15 mouse cellular contexts compared by ENCODE assay signal in the genomic region with DNA sequence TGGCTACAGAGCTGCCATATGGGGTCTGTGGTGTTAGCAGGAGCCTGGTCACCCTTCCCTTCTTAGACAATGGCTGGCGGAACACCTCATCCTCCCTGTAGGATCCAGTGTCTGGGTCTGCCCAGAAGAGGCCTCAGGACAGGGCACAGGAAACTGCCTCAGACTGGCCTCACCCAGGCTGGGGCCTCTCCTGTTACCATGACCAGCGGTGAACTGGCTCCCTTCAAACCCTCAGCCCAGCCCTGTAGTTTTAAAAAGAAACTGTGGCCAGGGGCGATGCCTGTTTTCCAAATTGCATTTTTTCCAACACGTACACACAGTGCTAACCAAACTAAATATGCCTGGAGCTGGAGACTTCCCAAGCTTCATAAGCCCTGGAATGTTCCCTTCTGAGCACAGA. TPM values are rescaled to one million over a fixed set of nuclear protein-coding genes. Genes with fewer than 3 reads are reported as not detected.
A peak's percentile ranks its signal among the peaks of the same experiment; 100 is the strongest.
DNase-seq lines count a peak whose midpoint lies in the region; ATAC-seq and TF ChIP-seq lines count a peak whose summit lies in the region.
"Had no signal": no experiment of that assay in that cellular context is flagged by ENCODE, and none has a peak within 500 bp of the region (broad histone marks: within the 10 kb centered on the region; RNA-seq: fewer than 3 reads in every experiment).

No protein-coding gene starts in this region.

- peak overlapping the region; percentile 43 for H3K27ac ChIP-seq in liver, adult 2 months (replicated peaks; ENCODE audit: insufficient read depth, low read depth, low read length)
- H3K27ac ChIP-seq in liver, postnatal 0 days (ENCODE audit: low read depth): no peak overlapping the region
- H3K27ac ChIP-seq in limb, embryonic 15.5 days: peak overlapping the region; percentile 89
- H3K27ac ChIP-seq in stomach, embryonic 16.5 days (ENCODE audit: low read length): 0 out of 2 replicates have a peak overlapping the region, but pooled peaks have one; percentile 35
- H3K27ac ChIP-seq in midbrain, embryonic 11.5 days (ENCODE audit: low read depth, low read length): no peak overlapping the region
- H3K27ac ChIP-seq in midbrain, embryonic 10.5 days (replicated peaks): no peak overlapping the region
- H3K27ac ChIP-seq: forebrain, embryonic 13.5 days; hindbrain, embryonic 12.5 days; macrophage had no signal

- peak; percentile 43 for DNase-seq in gastrocnemius, postnatal 25 days
- DNase-seq in gastrocnemius, adult 8-10 months (ENCODE audit: low spot score in 2 of 2): no peak
- no peak for DNase-seq in liver, adult 2 months (ENCODE audit: extremely low read depth, low read depth, low spot score)
- no peak for DNase-seq in liver, postnatal 0 days
- no peak for DNase-seq in midbrain, embryonic 11.5 days (ENCODE audit: low spot score, missing footprints)
- DNase-seq in midbrain, embryonic 10.5 days (ENCODE audit: low spot score): no peak
- DNase-seq: cerebellum, adult 8-10 months; kidney, adult 18-20 months; right cerebral cortex, adult 18-20 months; thymus, postnatal 25 days had no signal

- no peaks in the 10 kb centered on the region for H3K79me2 ChIP-seq in liver, adult 2 months (ENCODE audit: control insufficient read depth, insufficient read depth, low read length)

- H3K9me3 ChIP-seq in liver, postnatal 0 days (ENCODE audit: low read length): no peaks in the 10 kb centered on the region
- no peaks in the 10 kb centered on the region for H3K9me3 ChIP-seq in limb, embryonic 15.5 days
- no peaks in the 10 kb centered on the region for H3K9me3 ChIP-seq in stomach, embryonic 16.5 days (replicated peaks; ENCODE audit: control insufficient read depth, low read length)
- no peaks in the 10 kb centered on the region for H3K9me3 ChIP-seq in midbrain, embryonic 11.5 days (ENCODE audit: control insufficient read depth, low read length)
- H3K9me3 ChIP-seq in midbrain, embryonic 10.5 days (replicated peaks): no peaks in the 10 kb centered on the region
- H3K9me3 ChIP-seq: forebrain, embryonic 13.5 days; hindbrain, embryonic 12.5 days had no signal

- no peak for TF ChIP-seq CTCF in liver, adult 2 months (IDR thresholded peaks at IDR 0.05; ENCODE audit: low read depth, low read length)
- no peak for TF ChIP-seq CTCF in liver, postnatal 0 days (IDR thresholded peaks at IDR 0.05; ENCODE audit: low read depth)

- no peak for TF ChIP-seq EP300 in liver, postnatal 0 days (IDR thresholded peaks at IDR 0.05; ENCODE audit: low read depth)

- TF ChIP-seq POLR2A in liver, adult 2 months (IDR thresholded peaks at IDR 0.05; ENCODE audit: extremely low read depth, insufficient read depth, low read length): no peak

- ATAC-seq in liver, postnatal 0 days: no peak
- peak; percentile 70 for ATAC-seq in limb, embryonic 15.5 days (ENCODE audit: insufficient number of reproducible peaks, low FRiP score, low TSS enrichment, low read depth)
- ATAC-seq in stomach, embryonic 16.5 days (ENCODE audit: insufficient read depth, low FRiP score): no peak
- no peak for ATAC-seq in midbrain, embryonic 11.5 days (ENCODE audit: low FRiP score)
- ATAC-seq: forebrain, embryonic 13.5 days had no signal

- H3K4me2 ChIP-seq in liver, postnatal 0 days (ENCODE audit: low read depth, low read length): no peak overlapping the region
- no peak overlapping the region for H3K4me2 ChIP-seq in limb, embryonic 15.5 days
- no peak overlapping the region for H3K4me2 ChIP-seq in stomach, embryonic 16.5 days (ENCODE audit: low read depth, low read length)
- no peak overlapping the region for H3K4me2 ChIP-seq in midbrain, embryonic 11.5 days
- H3K4me2 ChIP-seq: forebrain, embryonic 13.5 days; hindbrain, embryonic 12.5 days had no signal

- no peak overlapping the region for H3K9ac ChIP-seq in liver, adult 2 months (ENCODE audit: low read depth, low read length)
- H3K9ac ChIP-seq in liver, postnatal 0 days (replicated peaks): no peak overlapping the region
- H3K9ac ChIP-seq in limb, embryonic 15.5 days: no peak overlapping the region
- H3K9ac ChIP-seq in stomach, embryonic 16.5 days (ENCODE audit: low read length): no peak overlapping the region
- no peak overlapping the region for H3K9ac ChIP-seq in midbrain, embryonic 11.5 days (ENCODE audit: low read length)
- H3K9ac ChIP-seq: forebrain, embryonic 13.5 days; hindbrain, embryonic 12.5 days had no signal

- H3K4me1 ChIP-seq in liver, adult 2 months (ENCODE audit: control insufficient read depth, insufficient read depth, low read length): no peaks in the 10 kb centered on the region
- H3K4me1 ChIP-seq in liver, postnatal 0 days (ENCODE audit: insufficient read depth): no peaks in the 10 kb centered on the region
- peaks cover 19% of the 10 kb centered on the region for H3K4me1 ChIP-seq in limb, embryonic 15.5 days
- no peaks in the 10 kb centered on the region for H3K4me1 ChIP-seq in stomach, embryonic 16.5 days (ENCODE audit: control insufficient read depth, insufficient read depth, low read length)
- no peaks in the 10 kb centered on the region for H3K4me1 ChIP-seq in midbrain, embryonic 11.5 days (ENCODE audit: control insufficient read depth, insufficient read depth, low read length)
- peaks cover 4% of the 10 kb centered on the region; the same call in 1 of the 2 replicates for H3K4me1 ChIP-seq in midbrain, embryonic 10.5 days
- H3K4me1 ChIP-seq: forebrain, embryonic 13.5 days; hindbrain, embryonic 12.5 days had no signal

- 76% methylated on average over 4 of the region's 4 CpGs for WGBS in liver, adult 2 months
- 61% methylated on average over 4 of the region's 4 CpGs for WGBS in liver, postnatal 0 days (ENCODE audit: insufficient replicate concordance)
- WGBS in limb, embryonic 15.5 days: 38% methylated on average over 4 of the region's 4 CpGs
- 58% methylated on average over 4 of the region's 4 CpGs for WGBS in stomach, embryonic 16.5 days
- WGBS in midbrain, embryonic 11.5 days: 91% methylated on average over 4 of the region's 4 CpGs
- WGBS in midbrain, embryonic 10.5 days: 87% methylated on average over 4 of the region's 4 CpGs

- no peaks in the 10 kb centered on the region for H3K27me3 ChIP-seq in liver, adult 2 months (ENCODE audit: control insufficient read depth, insufficient read depth, low read length)
- no peaks in the 10 kb centered on the region for H3K27me3 ChIP-seq in liver, postnatal 0 days (ENCODE audit: insufficient read depth, low read length)
- H3K27me3 ChIP-seq in limb, embryonic 15.5 days: no peaks in the 10 kb centered on the region
- no peaks in the 10 kb centered on the region for H3K27me3 ChIP-seq in stomach, embryonic 16.5 days (ENCODE audit: control insufficient read depth, insufficient read depth, low read length)
- no peaks in the 10 kb centered on the region for H3K27me3 ChIP-seq in midbrain, embryonic 11.5 days (ENCODE audit: control insufficient read depth, insufficient read depth, low read length)
- H3K27me3 ChIP-seq in midbrain, embryonic 10.5 days (ENCODE audit: low read depth, poor library complexity, severe bottlenecking): no peaks in the 10 kb centered on the region
- H3K27me3 ChIP-seq: forebrain, embryonic 13.5 days; hindbrain, embryonic 12.5 days had no signal

- H3K4me3 ChIP-seq in liver, adult 2 months (ENCODE audit: insufficient read depth, low read depth, low read length): no peak overlapping the region
- no peak overlapping the region for H3K4me3 ChIP-seq in liver, postnatal 0 days (ENCODE audit: low read depth, low read length)
- H3K4me3 ChIP-seq in limb, embryonic 15.5 days: no peak overlapping the region
- no peak overlapping the region for H3K4me3 ChIP-seq in stomach, embryonic 16.5 days (replicated peaks; ENCODE audit: low read length)
- no peak overlapping the region for H3K4me3 ChIP-seq in midbrain, embryonic 11.5 days (ENCODE audit: low read depth, low read length)
- no peak overlapping the region for H3K4me3 ChIP-seq in midbrain, embryonic 10.5 days
- H3K4me3 ChIP-seq: forebrain, embryonic 13.5 days; hindbrain, embryonic 12.5 days had no signal

- no peaks in the 10 kb centered on the region for H3K36me3 ChIP-seq in liver, adult 2 months (ENCODE audit: control insufficient read depth, insufficient read depth, low read length)
- no peaks in the 10 kb centered on the region for H3K36me3 ChIP-seq in liver, postnatal 0 days (replicated peaks; ENCODE audit: insufficient read depth, low read length)
- H3K36me3 ChIP-seq in limb, embryonic 15.5 days: no peaks in the 10 kb centered on the region
- no peaks in the 10 kb centered on the region for H3K36me3 ChIP-seq in stomach, embryonic 16.5 days (ENCODE audit: control insufficient read depth, insufficient read depth, low read length)
- H3K36me3 ChIP-seq in midbrain, embryonic 11.5 days (ENCODE audit: control insufficient read depth, insufficient read depth, low read length): no peaks in the 10 kb centered on the region
- H3K36me3 ChIP-seq in midbrain, embryonic 10.5 days: no peaks in the 10 kb centered on the region
- H3K36me3 ChIP-seq: hindbrain, embryonic 12.5 days had no signal

RNA-seq across cellular contexts. Expression of a gene that starts 20.7 kb away (rescaled TPM):
- 1 to 10 TPM; 4.2 to 5.5 TPM for total RNA-seq in gastrocnemius, postnatal 25 days (2021)
- total RNA-seq in gastrocnemius, adult 8-10 months (2022): 1 to 10 TPM; 1.1 to 3.3 (median 1.9) TPM
- 1.0 and 1.1 TPM in 2 replicates for total RNA-seq in liver, adult 2 months (2014; rRNA removed)
- 1.4 and 3.1 TPM in 2 replicates for polyA plus RNA-seq in liver, adult 2 months (2012; rRNA removed)
- 1.1 and 1.8 TPM in 2 replicates for polyA plus RNA-seq in liver, postnatal 0 days (2015; fragmentation: Nextera tagmentation; extraction: Ambion mirVana)
- polyA plus RNA-seq in limb, embryonic 15.5 days (2015; fragmentation: Nextera tagmentation; extraction: Ambion mirVana): 35.7 and 44.6 TPM in 2 replicates
- polyA plus RNA-seq in stomach, embryonic 16.5 days (2015; fragmentation: Nextera tagmentation; extraction: Ambion mirVana): 23.5 and 24.3 TPM in 2 replicates
- polyA plus RNA-seq in midbrain, embryonic 11.5 days (2014; fragmentation: Nextera tagmentation; extraction: Ambion mirVana): 9.4 and 11.2 TPM in 2 replicates
- polyA plus RNA-seq in midbrain, embryonic 10.5 days (2016; fragmentation: Nextera tagmentation; extraction: Ambion mirVana): 11.7 and 12.7 TPM in 2 replicates
- polyA plus RNA-seq: macrophage had no signal

Comparison
In these comparisons a context has a peak if more than half of its experiments do, and no peak if none do; other contexts are left out.
1. H3K27ac ChIP-seq: peak in liver, adult 2 months (single experiment), limb, embryonic 15.5 days (single experiment) and stomach, embryonic 16.5 days (single experiment); none in liver, postnatal 0 days (single experiment), midbrain, embryonic 11.5 days (single experiment) and midbrain, embryonic 10.5 days (single experiment).